Mouse (Mus musculus) intestine, embryonic 14.5 days (tissue): ENCODE results near the gene Sumo1. TPM values are rescaled to one million over a fixed set of nuclear protein-coding genes. Genes with fewer than 3 reads are reported as not detected.
A peak's percentile ranks its signal among the peaks of the same experiment; 100 is the strongest.

ENCODE experiments used
- ATAC-seq: fragments of 200-750 bp; cut with Nextera tagmentation; replicated peaks from 2 replicates; pipeline ENCODE4 v1.8.0; 2017; ENCODE audit warnings: low read depth, moderate number of reproducible peaks, moderate TSS enrichment, moderate library complexity; ENCODE audit not compliant: low FRiP score, low TSS enrichment
- DNase-seq: peaks from one replicate; pipeline ENCODE4 v3.0.0-alpha.2; 2018; ENCODE audit warnings: low spot score
- H3K27ac ChIP-seq: fragments of 300-500 bp; sonication (generic); 2 replicates; pipeline ENCODE4 v1.5.1; 2014; ENCODE audit warnings: low read depth, mild to moderate bottlenecking, control low read depth
- H3K27me3 ChIP-seq: fragments of 300-500 bp; sonication (generic); replicated peaks from 2 replicates; pipeline ENCODE4 v1.6.1; 2014; ENCODE audit warnings: low read length, control low read depth; ENCODE audit not compliant: control insufficient read depth, insufficient read depth
- H3K36me3 ChIP-seq: fragments of 300-500 bp; sonication (generic); 2 replicates; pipeline ENCODE4 v1.6.1; 2014; ENCODE audit warnings: low read length, control low read depth; ENCODE audit not compliant: control insufficient read depth, insufficient read depth
- H3K4me1 ChIP-seq: fragments of 300-500 bp; sonication (generic); replicated peaks from 2 replicates; pipeline ENCODE4 v1.6.1; 2014; ENCODE audit warnings: low read length, control low read depth, mixed read lengths; ENCODE audit not compliant: control insufficient read depth, insufficient read depth
- H3K4me2 ChIP-seq: fragments of 300-500 bp; sonication (generic); 2 replicates; pipeline ENCODE4 v1.6.1; 2014; ENCODE audit warnings: low read length
- H3K4me3 ChIP-seq: fragments of 300-500 bp; sonication (generic); 2 replicates; pipeline ENCODE4 v1.5.1; 2014; ENCODE audit warnings: low read depth, low read length, control low read depth, mixed read lengths
- H3K9ac ChIP-seq: fragments of 300-500 bp; sonication (generic); 2 replicates; pipeline ENCODE4 v1.6.1; 2014; ENCODE audit warnings: mild to moderate bottlenecking, low read length
- H3K9me3 ChIP-seq: fragments of 300-500 bp; sonication (generic); 2 replicates; pipeline ENCODE4 v1.6.1; 2016; ENCODE audit warnings: low read length, control low read depth; ENCODE audit not compliant: control insufficient read depth
- WGBS: fragments of 180-500 bp; shearing (Covaris S2); extraction: QIAGEN DNeasy Blood & Tissue Kit; methylation state at CpG from one replicate; pipeline ENCODE4 v1.1.7; 2014; 5-methylcytosine and 5-hydroxymethylcytosine counted together
- polyA plus RNA-seq: library from polyadenylated mRNA; unstranded; fragments of >200 nt; fragmentation: Nextera tagmentation; extraction: Ambion mirVana; gene quantifications from 2 replicates; pipeline ENCODE4 v1.2.1, GENCODE M21; 2014

The Sumo1 gene
- polyA plus RNA-seq, 1 experiment from 2014 or later: 371 TPM

- Histone ChIP-seq H3K4me3 (peak overlapping the region; percentile 99), H3K9ac (peak overlapping the region; percentile 54), H3K36me3 (0 out of 2 replicates have a peak, but pooled peaks cover under 1% of the 10 kb centered on the region), H3K9me3 (no peaks in the 10 kb centered on the region), H3K4me2 (peak overlapping the region; percentile 88), H3K4me1 (peaks cover 7% of the 10 kb centered on the region), H3K27me3 (no peaks in the 10 kb centered on the region), H3K27ac (peak overlapping the region; percentile 73)
- ATAC-seq (peak; percentile 51; the same call in 1 of the 2 replicates), DNase-seq (peak; percentile 79)
- 10% methylated on average over 11 of the region's 11 CpGs for WGBS
These were observed 13.5 kb upstream of the Sumo1 start for GRCm38 (mm10) chr1:59683926-59684818.

GRCm38 (mm10) chr1:59673661-59674060 lies 3.0 kb upstream of the Sumo1 start:
- peaks cover 15% of the 10 kb centered on the region; the same call in 1 of the 2 replicates for H3K4me1 ChIP-seq
- no peak for DNase-seq
- 94% methylated on average over 2 of the region's 2 CpGs for WGBS

GRCm38 (mm10) chr1:59669962-59670630 lies 538 bp downstream of the Sumo1 start:
- Histone ChIP-seq H3K27ac (peak overlapping the region; percentile 96), H3K36me3 (0 out of 2 replicates have a peak, but pooled peaks cover 9% of the 10 kb centered on the region), H3K4me3 (peak overlapping the region; percentile 92), H3K9me3 (no peaks in the 10 kb centered on the region), H3K9ac (peak overlapping the region; percentile 97), H3K27me3 (no peaks in the 10 kb centered on the region), H3K4me2 (peak overlapping the region; percentile 94), H3K4me1 (peaks cover 15% of the 10 kb centered on the region; the same call in 1 of the 2 replicates)
- DNase-seq: peak; percentile 82
- peak; percentile 35; the same call in 1 of the 2 replicates for ATAC-seq
- WGBS: 0% methylated on average over 43 of the region's 54 CpGs

More at GRCm38 (mm10) chr1:59673661-59674060, 3.0 kb upstream of the Sumo1 start:
- H3K27ac ChIP-seq: no peak overlapping the region
- H3K4me2 ChIP-seq: no peak overlapping the region
- no peaks in the 10 kb centered on the region for H3K9me3 ChIP-seq
- ATAC-seq: no peak
- H3K9ac ChIP-seq: no peak overlapping the region
- H3K4me3 ChIP-seq: no peak overlapping the region
- no peaks in the 10 kb centered on the region for H3K27me3 ChIP-seq
- H3K36me3 ChIP-seq: 0 out of 2 replicates have a peak, but pooled peaks cover 4% of the 10 kb centered on the region

GRCm38 (mm10) chr1:59668871-59669270 lies 1.8 kb downstream of the Sumo1 start:
- H3K4me3 ChIP-seq: no peak overlapping the region
- peak overlapping the region; percentile 94 for H3K4me2 ChIP-seq

GRCm38 (mm10) chr1:59663456-59664135 lies 7.0 kb downstream of the Sumo1 start:
- 89% methylated on average over 2 of the region's 3 CpGs for WGBS
- ATAC-seq: no peak
- Histone ChIP-seq H3K4me1 (no peaks in the 10 kb centered on the region), H3K4me3 (no peak overlapping the region), H3K27me3 (no peaks in the 10 kb centered on the region), H3K27ac (no peak overlapping the region), H3K36me3 (0 out of 2 replicates have a peak, but pooled peaks cover 5% of the 10 kb centered on the region), H3K9me3 (no peaks in the 10 kb centered on the region), H3K9ac (no peak overlapping the region), H3K4me2 (no peak overlapping the region)
- DNase-seq: no peak

More at GRCm38 (mm10) chr1:59668871-59669270, 1.8 kb downstream of the Sumo1 start:
- Histone ChIP-seq H3K27me3 (no peaks in the 10 kb centered on the region), H3K9me3 (no peaks in the 10 kb centered on the region), H3K4me1 (peaks cover 15% of the 10 kb centered on the region; the same call in 1 of the 2 replicates), H3K36me3 (0 out of 2 replicates have a peak, but pooled peaks cover 8% of the 10 kb centered on the region), H3K27ac (no peak overlapping the region), H3K9ac (no peak overlapping the region)
- 84% methylated on average over 2 of the region's 2 CpGs for WGBS
- ATAC-seq (no peak), DNase-seq (no peak)

DNA sequence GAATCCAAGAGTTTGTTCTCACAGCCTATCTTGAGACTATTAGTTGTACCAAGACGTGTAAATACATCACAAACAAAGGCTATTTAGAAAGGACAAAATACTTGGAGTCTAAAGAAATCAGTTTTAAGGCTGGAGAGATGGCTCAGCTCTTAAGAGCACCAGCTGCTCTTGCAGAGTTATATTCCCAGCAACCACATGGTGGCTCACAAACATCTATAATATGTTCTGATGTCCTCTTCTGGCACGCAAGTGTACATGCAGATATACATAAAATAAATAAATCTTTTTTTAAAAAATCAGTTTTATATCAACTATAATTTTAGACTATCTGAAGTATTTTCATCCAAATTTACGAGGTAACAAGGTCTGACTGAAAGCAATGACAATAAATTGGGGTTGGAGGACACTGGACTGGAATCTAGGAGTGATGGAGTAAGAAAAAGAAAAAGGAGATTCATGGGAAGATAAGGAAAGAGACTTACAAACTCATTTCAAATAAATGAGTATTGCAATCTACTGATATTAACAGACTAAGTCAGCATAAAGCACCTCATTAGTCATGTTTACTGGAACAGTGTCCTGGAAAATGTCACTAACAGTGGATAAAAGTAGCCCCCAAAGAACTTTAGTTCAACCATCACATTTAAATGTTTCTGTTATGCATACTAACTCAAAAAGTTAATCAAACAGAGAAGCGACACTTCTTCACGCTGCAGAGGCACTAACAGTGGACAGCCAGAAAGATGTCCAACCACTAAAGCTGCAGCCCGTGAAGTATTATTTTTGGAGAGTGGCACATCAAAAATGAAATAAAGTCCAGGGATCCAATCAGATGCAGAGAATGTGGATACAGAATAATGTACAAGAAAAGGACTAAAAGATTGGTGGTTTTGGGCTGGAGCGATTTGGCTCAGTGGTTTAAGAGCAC lies 14.1 kb downstream of the Sumo1 start:
- DNase-seq (no peak), ATAC-seq (no peak)
- Histone ChIP-seq H3K4me3 (no peak overlapping the region), H3K36me3 (peaks cover 29% of the 10 kb centered on the region), H3K4me2 (no peak overlapping the region), H3K27ac (no peak overlapping the region), H3K9ac (no peak overlapping the region), H3K27me3 (no peaks in the 10 kb centered on the region), H3K9me3 (no peaks in the 10 kb centered on the region), H3K4me1 (no peaks in the 10 kb centered on the region)
- 78% methylated on average over 7 of the region's 7 CpGs for WGBS

DNA sequence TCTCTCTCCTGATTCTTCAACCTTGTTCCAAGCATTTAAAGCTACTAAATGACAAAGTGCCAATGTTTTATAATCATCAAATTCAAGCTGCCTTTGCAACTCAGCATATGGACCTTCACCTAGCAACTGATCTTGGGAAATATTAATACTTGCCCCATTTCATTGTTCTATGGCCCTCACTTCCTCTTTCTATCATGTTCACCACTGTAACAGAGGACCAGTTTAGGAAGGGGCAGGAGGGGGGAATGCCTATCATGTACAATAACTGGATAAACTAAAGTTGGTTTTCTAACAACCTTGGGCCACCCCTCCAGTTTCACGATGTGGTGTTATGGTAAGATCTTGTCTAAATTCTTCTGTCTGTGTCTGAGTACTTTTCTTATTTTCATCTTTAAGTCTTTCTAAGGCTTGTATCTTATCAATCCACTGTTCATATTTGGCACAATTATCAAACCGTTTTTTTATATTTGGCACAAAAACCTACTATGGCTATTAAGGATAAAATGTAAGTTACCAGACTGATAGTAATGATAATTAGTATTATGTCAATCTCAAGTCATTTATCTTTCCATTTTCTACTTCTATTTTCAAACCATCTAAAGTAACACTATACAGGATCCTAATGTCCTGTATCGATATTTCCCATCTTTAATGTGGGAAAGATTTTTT lies 17.3 kb downstream of the Sumo1 start:
- Histone ChIP-seq H3K27me3 (no peaks in the 10 kb centered on the region), H3K4me3 (no peak overlapping the region), H3K4me2 (no peak overlapping the region), H3K9me3 (no peaks in the 10 kb centered on the region), H3K36me3 (peaks cover 51% of the 10 kb centered on the region), H3K27ac (no peak overlapping the region), H3K4me1 (no peaks in the 10 kb centered on the region), H3K9ac (no peak overlapping the region)
- no peak for DNase-seq
- no peak for ATAC-seq
- WGBS: 96% methylated on average over 3 of the region's 3 CpGs
